Mouse (Mus musculus) gastrocnemius, postnatal 4 days (tissue): Measurements from ENCODE around the gene P2rx4. TPM values are rescaled to one million over a fixed set of nuclear protein-coding genes. Genes with fewer than 3 reads are reported as not detected.
A peak's percentile ranks its signal among the peaks of the same experiment; 100 is the strongest.

Source experiments
- DNase-seq, 2 experiments: peaks; one replicate each; pipeline ENCODE4 v3.0.0; 2021 to 2022; ENCODE audit warnings: low spot score in 2 of 2, mixed read lengths in 2 of 2
- microRNA-seq: library from miRNA; unstranded; fragments of <30 nt; microRNA quantifications from one replicate; pipeline ENCODE4 v1.2.0, GENCODE M21; 2021
- total RNA-seq, 2 experiments: library from RNA; stranded (reverse); gene quantifications; 2 replicates each; pipeline ENCODE4 v1.2.3; 2021

The P2rx4 gene
- total RNA-seq, 2 experiments from 2014 or later = 13.4 to 15.4 TPM

- DNase-seq = no peak
These were observed 48.8 kb downstream of the P2rx4 start for GRCm38 (mm10) chr5:122756144-122756543.

DNA sequence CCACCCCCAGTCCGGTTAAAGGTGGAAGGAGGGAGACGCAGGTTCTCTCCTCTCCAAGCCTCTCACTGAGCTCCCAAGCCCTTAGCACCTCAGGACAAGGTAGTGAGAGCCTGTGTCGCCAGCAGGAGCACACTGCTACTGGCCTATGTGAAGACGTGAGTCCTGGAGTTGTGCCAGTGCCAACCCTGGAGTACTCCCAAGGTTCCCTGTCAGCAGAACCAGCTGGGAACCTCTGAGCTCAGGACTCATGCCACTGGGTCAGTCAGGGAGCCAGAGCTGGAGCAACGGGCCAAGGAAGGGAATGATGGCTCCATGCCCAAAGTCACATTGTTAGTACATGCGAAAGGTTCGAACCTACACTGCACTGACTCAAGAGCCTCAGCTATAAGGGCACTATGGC is 49.3 kb downstream of the P2rx4 start:
- no peak for DNase-seq

DNA sequence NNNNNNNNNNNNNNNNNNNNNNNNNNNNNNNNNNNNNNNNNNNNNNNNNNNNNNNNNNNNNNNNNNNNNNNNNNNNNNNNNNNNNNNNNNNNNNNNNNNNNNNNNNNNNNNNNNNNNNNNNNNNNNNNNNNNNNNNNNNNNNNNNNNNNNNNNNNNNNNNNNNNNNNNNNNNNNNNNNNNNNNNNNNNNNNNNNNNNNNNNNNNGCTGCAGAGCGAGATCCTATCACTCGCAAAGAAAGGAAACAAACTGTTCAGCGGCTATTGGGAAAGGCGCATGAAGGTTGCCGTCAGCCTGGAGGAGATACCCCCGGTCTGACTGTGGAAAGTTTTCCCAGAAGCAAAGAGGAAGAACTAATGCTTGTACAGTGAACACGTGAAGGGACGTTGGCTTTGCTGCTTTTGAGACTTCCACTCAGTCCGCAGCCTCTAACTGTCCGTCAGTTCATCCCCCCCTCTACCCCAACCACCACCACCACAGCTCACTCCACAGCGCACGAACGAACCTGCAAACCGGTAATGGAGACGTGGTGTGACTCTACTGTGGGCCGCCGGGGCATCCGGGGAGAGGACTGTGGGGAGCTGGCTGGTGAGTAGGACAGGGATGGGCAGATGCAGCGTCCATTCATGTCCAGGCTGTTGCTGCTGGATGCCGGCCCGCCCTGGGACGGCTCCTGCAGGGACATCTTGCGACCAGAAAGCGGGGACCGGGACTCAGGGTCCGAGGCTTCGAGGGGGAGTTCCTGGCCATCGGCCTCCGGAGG is 56.1 kb downstream of the P2rx4 start:
- no peak for DNase-seq

DNA sequence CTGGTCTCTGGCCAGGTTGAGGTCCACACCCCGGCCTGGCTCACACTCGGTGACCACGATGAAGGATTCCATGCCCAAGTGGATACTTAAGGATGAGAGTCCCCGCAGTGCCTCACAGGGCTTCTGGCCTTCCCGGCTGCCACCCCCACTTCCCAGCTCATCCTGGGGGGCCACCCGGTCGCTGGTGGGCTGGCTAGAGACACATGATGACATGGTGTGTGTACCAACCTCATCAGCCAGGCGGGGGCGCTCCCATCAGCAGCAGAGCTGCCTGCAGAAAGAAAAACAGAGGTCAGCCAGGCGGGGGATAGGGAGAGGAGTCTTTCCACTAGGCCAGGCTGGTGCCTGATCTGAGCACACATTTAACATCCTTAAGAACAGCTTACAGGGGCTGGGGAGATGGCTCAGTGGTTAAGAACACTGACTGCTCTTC is 56.7 kb downstream of the P2rx4 start:
- DNase-seq = peak in 1 of 2 experiments; percentile 55

DNA sequence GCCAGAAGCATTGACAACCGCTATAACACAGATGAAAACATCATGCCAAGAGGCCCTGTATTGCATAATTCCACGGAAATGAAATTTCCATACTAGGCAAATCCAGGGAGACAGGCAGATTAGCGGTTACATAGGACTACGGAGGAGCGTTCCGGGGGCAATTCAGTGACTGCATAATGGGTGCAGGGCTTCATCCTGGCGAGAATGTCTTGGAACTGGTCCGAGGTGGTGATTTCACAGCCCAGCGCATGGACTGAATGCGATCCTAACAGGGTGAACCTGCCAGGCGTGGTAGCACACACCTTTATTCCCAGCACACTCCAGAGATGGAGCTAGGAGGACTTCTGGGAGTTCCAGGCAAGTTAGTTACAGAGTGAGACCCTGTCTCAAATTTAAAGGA is 59.9 kb downstream of the P2rx4 start:
- no peak for DNase-seq

DNA sequence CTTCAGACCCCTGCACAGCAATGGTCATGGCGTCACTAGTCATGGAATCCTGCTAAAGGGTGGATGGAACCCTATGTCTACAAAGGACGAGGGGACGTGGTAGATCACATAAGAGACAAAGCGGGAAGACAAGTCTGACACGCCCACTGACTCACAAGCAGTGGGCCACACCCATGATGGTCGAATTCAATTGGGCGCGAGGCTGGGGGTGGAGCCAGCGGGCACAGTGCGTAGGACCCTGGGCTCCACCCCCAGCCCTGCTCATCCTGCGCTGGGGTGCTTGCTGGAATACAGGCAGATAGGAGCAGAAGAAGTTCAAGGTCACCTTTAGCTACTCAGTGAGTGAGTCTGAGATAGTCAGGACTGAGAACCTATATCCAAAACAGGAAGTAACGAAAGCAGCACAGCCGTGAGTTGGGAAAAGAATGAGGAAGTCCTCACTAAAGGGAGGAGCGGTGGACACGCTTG is 61.8 kb downstream of the P2rx4 start:
- DNase-seq = no peak

- no peak for DNase-seq
These were observed 63.0 kb downstream of the P2rx4 start for GRCm38 (mm10) chr5:122770304-122770703.

DNA sequence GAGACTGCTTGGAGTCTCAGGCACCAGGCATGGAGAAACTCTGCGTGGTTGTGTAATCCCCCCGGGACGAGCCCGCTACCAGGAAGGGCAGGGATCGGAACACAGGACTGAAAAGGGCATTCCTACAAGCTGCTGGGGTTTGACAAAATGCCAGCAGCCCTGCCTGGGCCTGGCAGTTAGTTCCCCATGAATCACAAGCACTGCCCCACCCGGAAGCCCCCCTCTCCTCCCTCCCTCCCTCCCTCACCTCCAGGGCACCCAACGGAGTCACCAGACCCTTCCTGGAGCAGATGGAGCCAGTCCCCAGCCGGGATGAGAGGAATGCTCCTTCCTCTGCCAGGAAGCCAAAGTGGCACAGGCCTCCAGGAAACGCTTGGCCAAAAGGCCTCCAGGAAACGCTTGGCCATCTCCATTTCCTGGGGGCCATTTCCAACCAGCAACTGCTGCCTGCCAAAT is 63.5 kb downstream of the P2rx4 start:
- peak; percentile 43 to 71 for DNase-seq

DNA sequence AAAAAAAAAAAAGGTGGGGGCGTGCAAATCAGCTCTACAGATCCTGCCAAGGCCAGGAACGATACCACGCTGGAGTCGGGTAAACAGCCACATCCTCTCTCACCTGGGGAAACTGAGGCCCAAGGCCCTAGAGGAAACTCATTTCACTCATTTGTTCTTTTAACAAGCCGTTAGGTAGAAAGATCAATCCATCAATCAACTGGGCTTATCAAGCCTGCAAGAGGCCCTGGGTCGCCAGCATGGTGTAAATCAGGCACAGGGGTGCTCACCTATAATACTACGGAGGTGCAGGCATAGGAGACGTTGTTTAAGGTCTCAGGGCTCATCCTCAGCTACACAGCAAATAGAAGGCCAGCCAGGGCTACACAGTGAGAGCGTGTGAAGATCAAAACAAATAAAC is 64.1 kb downstream of the P2rx4 start:
- no peak for DNase-seq

GRCm38 (mm10) chr5:122773756-122774155 is 66.4 kb downstream of the P2rx4 start:
- no peak for DNase-seq

GRCm38 (mm10) chr5:122774743-122775611 is 67.6 kb downstream of the P2rx4 start:
- no peak for DNase-seq

DNA sequence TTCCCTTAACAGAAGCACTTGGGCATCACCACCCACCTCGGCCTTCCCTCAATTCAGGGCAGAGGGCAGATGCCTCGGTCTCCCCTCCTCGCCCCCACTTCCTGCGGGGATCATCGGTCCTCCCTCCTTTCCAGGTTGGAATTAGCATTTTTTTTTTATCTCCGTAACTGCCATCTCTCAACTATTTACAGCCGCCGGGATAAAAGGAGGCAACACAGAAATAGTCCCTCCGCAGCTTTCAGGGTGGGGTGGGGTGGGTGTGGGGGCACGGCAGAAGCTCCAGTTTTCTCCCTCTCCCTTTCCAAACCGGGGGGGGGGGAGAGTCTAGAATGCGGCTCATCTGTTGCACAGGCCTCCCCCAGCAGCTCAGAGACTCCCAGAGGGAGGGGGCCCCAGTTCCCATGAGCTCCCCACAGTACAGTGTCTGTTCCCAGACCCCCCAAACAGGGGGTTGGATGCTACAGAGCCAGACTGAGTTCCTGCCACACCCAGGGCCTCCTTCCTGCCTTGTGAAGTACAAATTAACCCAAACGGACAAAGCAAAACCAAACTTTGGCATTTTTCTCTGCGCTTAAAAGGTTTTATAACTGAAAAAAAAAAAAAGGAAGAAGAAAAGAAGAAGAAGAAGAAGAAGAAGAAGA is 68.4 kb downstream of the P2rx4 start:
- DNase-seq = no peak

DNA sequence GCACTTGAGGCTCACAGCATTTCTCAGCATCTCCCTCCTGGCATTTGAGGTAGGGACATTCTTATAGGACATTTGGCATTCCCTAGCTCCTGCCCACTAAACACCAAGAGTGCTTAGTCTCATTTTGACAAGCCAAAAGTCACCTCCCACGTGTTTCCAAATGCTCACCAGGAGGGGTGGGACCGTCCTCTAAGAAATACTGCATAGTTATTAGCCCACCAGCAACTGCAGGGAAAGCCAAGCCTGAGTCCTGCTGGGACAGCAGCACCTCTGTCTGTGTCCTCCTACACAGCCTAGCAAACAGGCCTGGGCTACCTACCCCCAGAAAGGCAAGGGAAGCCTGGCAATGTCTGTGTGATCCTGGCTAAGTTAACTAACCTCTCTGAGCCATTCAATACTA is 70.0 kb downstream of the P2rx4 start:
- no peak for DNase-seq

GRCm38 (mm10) chr5:122778231-122779226 is 71.2 kb downstream of the P2rx4 start:
- DNase-seq = peak in 1 of 2 experiments; percentile 47

Small RNA genes within 50 kb of the gene (microRNA-seq; reads per million reads assigned to microRNA genes)
- gene Mir8115 = 2.5 reads per million, percentile 5 among the genes with 10 or more reads in this experiment

Other genes with a start within 250 kb of the P2rx4 start
- 100 to 1,000 TPM; 250 to 265 TPM for gene Atp2a2, start 205.3 kb upstream of the P2rx4 start, total RNA-seq
- gene Ift81, start 93.0 kb upstream of the P2rx4 start, total RNA-seq = 10 to 100 TPM; 14.9 to 27.0 TPM
- gene P2rx7, start 63.6 kb upstream of the P2rx4 start, total RNA-seq = 1 to 10 TPM; 5.1 to 6.0 TPM
- gene Camkk2, start 71.9 kb downstream of the P2rx4 start, total RNA-seq = 10 to 100 TPM; 21.1 to 22.5 TPM
- gene Anapc5, start 113.8 kb downstream of the P2rx4 start, total RNA-seq = 100 to 1,000 TPM; 245 TPM
- gene Rnf34, start 142.5 kb downstream of the P2rx4 start, total RNA-seq = 10 to 100 TPM; 17.6 to 20.1 TPM